Mouse (Mus musculus): ENCODE results near the gene Plk2. TPM values are rescaled to one million over a fixed set of nuclear protein-coding genes. Genes with fewer than 3 reads are reported as not detected.
"Not testable (repeated sequence)": the region's sequence is repeated elsewhere in the genome, so short reads cannot be mapped to it uniquely, and the experiment has no call there.

Gene Plk2
- polyA plus RNA-seq, 1 experiment: not detected

DNA sequence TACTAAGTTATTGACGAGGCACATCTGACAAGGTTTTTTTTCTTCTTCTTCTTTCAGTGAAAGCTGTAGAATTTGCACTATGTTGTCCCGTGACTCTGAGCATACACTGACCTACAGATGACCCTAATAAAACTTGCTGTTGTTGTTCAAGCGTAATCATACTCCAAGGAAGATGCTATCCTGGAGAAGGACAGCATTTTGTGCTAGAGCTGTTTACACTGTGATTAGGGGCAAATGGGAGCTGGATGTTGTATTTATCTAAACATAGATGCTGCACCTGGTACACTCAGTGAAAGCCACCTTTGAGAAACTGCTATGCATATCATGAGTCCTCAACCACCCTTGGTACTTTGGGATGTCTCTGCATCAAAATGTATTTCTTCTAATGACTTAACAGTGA lies 6.6 kb downstream of the Plk2 start:
- TF ChIP-seq TAL1 (IDR thresholded peaks at IDR 0.05; ENCODE audit: low read length) (no peak), GATA1 (IDR thresholded peaks at IDR 0.05; ENCODE audit: low read length) (no peak)
- Histone ChIP-seq H3K4me1 (ENCODE audit: control insufficient read depth) (no peaks in the 10 kb centered on the region), H3K9me3 (ENCODE audit: control insufficient read depth, low read length) (no peaks in the 10 kb centered on the region), H3K27me3 (ENCODE audit: control insufficient read depth) (peaks cover 6% of the 10 kb centered on the region), H3K36me3 (ENCODE audit: control insufficient read depth) (no peaks in the 10 kb centered on the region; the same call in 1 of the 2 replicates), H3K4me3 (replicated peaks) (no peak overlapping the region)

DNA sequence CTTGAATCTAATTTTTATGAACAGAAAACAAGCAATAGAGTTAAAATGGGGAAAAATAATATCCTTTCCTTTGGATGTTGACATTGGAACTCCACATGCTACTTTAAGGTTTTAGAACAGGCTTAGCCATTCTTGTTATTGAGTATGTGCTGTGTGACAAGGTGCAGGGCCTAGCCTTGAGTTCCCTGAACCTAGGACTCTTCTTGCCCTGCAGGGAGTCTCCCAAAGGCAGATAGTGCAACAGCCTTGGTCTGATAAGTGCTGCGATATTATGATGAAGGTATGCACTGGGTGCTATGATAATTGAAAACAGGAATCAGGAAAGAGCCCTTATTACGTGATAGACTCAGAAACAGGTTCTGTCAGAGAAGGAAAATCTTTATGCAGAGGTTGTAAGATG lies 7.0 kb downstream of the Plk2 start:
- Histone ChIP-seq H3K9me3 (ENCODE audit: control insufficient read depth, low read length) (no peaks in the 10 kb centered on the region), H3K4me1 (ENCODE audit: control insufficient read depth) (no peaks in the 10 kb centered on the region), H3K36me3 (ENCODE audit: control insufficient read depth) (no peaks in the 10 kb centered on the region; the same call in 1 of the 2 replicates), H3K4me3 (replicated peaks) (no peak overlapping the region), H3K27me3 (ENCODE audit: control insufficient read depth) (peaks cover 2% of the 10 kb centered on the region)
- TF ChIP-seq GATA1 (IDR thresholded peaks at IDR 0.05; ENCODE audit: low read length) (no peak), TAL1 (IDR thresholded peaks at IDR 0.05; ENCODE audit: low read length) (no peak)

DNA sequence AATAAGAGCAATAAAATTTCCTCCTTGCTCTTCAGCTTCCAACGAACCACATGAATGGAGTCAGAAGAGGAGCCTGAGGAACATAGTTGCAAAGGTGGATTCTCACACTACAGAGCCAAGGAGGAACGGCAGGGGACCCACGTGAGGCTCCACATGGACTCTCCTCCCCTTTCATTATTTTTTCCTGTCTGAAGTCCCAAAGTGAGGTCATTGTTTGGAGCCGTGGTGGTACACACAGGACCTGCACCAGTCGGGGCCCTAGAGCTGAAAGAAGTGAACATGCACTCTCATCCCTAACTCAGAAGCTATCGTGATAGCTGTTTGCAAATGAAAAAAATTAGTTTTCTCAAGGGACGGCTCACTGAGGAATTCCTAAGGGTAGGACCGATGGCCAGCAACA lies 9.2 kb downstream of the Plk2 start:
- Histone ChIP-seq H3K4me1 (ENCODE audit: control insufficient read depth) (no peaks in the 10 kb centered on the region), H3K27me3 (ENCODE audit: control insufficient read depth) (no peaks in the 10 kb centered on the region), H3K4me3 (replicated peaks) (no peak overlapping the region), H3K36me3 (ENCODE audit: control insufficient read depth) (no peaks in the 10 kb centered on the region; the same call in 1 of the 2 replicates), H3K9me3 (ENCODE audit: control insufficient read depth, low read length) (no peaks in the 10 kb centered on the region)
- TF ChIP-seq GATA1 (IDR thresholded peaks at IDR 0.05; ENCODE audit: low read length) (no peak), TAL1 (IDR thresholded peaks at IDR 0.05; ENCODE audit: low read length) (no peak)

DNA sequence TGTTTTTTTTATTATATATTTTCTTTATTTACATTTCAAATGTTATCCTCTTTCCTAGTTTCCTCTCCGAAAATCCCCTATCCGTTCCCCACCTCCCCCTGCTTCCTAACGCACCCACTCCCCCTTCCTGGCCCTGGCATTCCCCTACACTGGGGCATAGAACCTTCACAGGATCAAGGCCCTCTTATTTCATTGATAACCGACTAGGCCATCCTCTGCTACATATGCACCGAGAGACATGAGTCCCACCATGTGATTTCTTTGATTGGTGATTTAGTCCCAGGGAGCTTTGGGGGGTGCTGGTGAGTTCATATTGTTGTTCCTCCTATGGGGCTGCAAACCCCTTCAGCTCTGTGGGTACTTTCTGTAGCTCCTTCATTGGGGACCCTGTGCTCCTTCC lies 9.8 kb downstream of the Plk2 start:
- H3K36me3 ChIP-seq (ENCODE audit: control insufficient read depth); H3K27me3 ChIP-seq (ENCODE audit: control insufficient read depth); H3K9me3 ChIP-seq (ENCODE audit: control insufficient read depth, low read length); H3K4me3 ChIP-seq (replicated peaks); H3K4me1 ChIP-seq (ENCODE audit: control insufficient read depth): not testable (repeated sequence)

DNA sequence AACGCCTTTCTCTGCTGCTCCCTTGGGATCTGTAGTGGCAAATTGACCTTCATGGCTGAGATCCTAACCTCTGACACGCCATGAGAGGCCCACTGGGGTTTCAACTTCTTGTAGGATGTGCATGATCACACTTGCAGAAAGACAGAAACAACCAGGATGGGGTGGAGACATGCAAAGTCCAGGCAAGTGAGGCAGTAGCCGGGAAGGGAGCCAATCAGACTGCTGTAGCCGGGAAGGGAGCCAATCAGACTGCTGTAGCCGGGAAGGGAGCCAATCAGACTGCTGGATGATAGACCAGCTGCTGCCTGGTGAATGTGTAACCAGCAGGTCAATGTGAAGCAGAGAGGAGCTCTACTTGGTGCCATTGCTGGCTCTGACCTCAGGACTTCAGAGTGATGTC lies 11.3 kb downstream of the Plk2 start:
- Histone ChIP-seq H3K9me3 (ENCODE audit: control insufficient read depth, low read length) (no peaks in the 10 kb centered on the region), H3K4me3 (replicated peaks) (no peak overlapping the region), H3K4me1 (ENCODE audit: control insufficient read depth) (no peaks in the 10 kb centered on the region), H3K36me3 (ENCODE audit: control insufficient read depth) (no peaks in the 10 kb centered on the region), H3K27me3 (ENCODE audit: control insufficient read depth) (no peaks in the 10 kb centered on the region)
- no peak for TF ChIP-seq TAL1 (IDR thresholded peaks at IDR 0.05; ENCODE audit: low read length)
- TF ChIP-seq GATA1 (IDR thresholded peaks at IDR 0.05; ENCODE audit: low read length): no peak

DNA sequence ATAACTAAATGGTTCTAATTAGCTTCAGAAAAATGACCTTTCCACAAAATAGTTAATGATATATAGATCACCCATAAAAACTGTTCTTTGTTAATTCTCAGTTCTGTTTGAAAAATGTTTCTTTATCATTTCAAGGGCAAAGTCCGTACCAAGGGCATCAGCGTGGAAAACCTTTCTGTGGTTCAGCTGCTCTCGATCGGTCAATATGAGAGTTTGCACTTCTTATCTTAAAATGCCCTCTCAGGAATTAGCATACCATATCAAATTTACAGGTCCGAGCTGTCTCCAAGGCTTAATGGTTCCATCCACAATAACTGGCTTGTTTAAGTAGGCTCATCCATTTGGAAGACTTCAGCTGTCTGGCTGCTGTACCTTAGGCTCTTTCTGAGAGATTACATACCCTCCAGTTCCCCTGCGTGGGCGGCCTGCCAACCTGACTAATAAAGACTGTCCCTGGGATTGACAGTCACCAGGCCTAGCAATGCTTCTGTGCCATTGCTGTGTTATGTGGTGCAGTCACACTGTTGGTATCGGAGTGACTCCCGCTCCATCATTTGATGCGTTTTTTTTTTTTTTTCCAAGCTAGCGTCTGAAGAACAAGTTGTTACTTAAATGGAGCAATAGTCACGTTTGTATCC lies 17.8 kb downstream of the Plk2 start:
- no peaks in the 10 kb centered on the region for H3K36me3 ChIP-seq (ENCODE audit: control insufficient read depth)

DNA sequence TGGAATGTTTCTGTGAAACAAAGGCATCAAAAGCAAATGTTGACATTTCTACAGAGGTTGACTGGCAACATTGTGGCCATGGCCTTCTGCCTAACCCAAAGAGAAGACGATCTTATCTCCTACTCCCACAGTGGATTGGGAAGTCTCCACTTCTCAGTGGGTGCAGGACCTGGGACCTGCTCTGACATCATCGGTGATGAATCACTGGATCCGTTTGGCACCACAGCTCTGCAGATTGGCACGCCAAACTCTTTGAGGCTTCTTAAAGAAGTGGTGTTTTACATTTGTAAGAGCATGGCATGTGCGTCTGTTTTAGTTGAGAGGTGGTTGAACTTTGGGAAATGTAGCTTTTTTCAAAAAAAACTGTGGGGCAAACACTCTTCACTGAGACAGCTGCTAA lies 23.8 kb downstream of the Plk2 start:
- Histone ChIP-seq H3K4me3 (replicated peaks) (no peak overlapping the region), H3K9me3 (ENCODE audit: control insufficient read depth, low read length) (no peaks in the 10 kb centered on the region; the same call in 1 of the 2 replicates), H3K4me1 (ENCODE audit: control insufficient read depth) (no peaks in the 10 kb centered on the region), H3K36me3 (ENCODE audit: control insufficient read depth) (no peaks in the 10 kb centered on the region), H3K27me3 (ENCODE audit: control insufficient read depth) (no peaks in the 10 kb centered on the region)
- TF ChIP-seq GATA1 (IDR thresholded peaks at IDR 0.05; ENCODE audit: low read length): no peak
- no peak for TF ChIP-seq TAL1 (IDR thresholded peaks at IDR 0.05; ENCODE audit: low read length)

More for the DNA sequence above, 17.8 kb downstream of the Plk2 start:
- no peak overlapping the region for H3K4me3 ChIP-seq (replicated peaks)
- no peaks in the 10 kb centered on the region for H3K4me1 ChIP-seq (ENCODE audit: control insufficient read depth)
- no peaks in the 10 kb centered on the region for H3K27me3 ChIP-seq (ENCODE audit: control insufficient read depth)
- H3K9me3 ChIP-seq (ENCODE audit: control insufficient read depth, low read length): no peaks in the 10 kb centered on the region
- TF ChIP-seq TAL1 (IDR thresholded peaks at IDR 0.05; ENCODE audit: low read length) (no peak), GATA1 (IDR thresholded peaks at IDR 0.05; ENCODE audit: low read length) (no peak)

DNA sequence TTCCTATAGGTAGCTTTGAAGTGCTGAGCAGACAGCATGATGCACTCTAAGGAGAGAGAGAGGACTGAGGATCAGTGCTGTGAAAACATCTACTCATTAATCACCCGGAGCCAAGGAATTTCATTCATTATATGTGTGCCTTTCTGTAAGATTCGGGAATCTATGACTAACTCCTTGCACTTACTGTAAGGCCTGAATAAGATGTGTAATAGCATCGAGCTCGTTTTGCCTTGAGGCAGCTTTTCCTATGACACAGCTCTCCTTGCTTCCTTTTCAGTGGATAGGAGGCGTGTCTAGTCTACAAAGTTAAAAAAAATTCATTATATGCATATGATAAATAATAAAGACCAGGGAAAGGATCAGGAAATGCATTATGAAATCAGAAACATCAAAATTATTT lies 24.8 kb downstream of the Plk2 start:
- H3K36me3 ChIP-seq (ENCODE audit: control insufficient read depth): no peaks in the 10 kb centered on the region
- no peak overlapping the region for H3K4me3 ChIP-seq (replicated peaks)
- H3K4me1 ChIP-seq (ENCODE audit: control insufficient read depth): no peaks in the 10 kb centered on the region
- TF ChIP-seq GATA1 (IDR thresholded peaks at IDR 0.05; ENCODE audit: low read length) (no peak), TAL1 (IDR thresholded peaks at IDR 0.05; ENCODE audit: low read length) (no peak)
- no peaks in the 10 kb centered on the region; the same call in 1 of the 2 replicates for H3K9me3 ChIP-seq (ENCODE audit: control insufficient read depth, low read length)
- no peaks in the 10 kb centered on the region for H3K27me3 ChIP-seq (ENCODE audit: control insufficient read depth)

DNA sequence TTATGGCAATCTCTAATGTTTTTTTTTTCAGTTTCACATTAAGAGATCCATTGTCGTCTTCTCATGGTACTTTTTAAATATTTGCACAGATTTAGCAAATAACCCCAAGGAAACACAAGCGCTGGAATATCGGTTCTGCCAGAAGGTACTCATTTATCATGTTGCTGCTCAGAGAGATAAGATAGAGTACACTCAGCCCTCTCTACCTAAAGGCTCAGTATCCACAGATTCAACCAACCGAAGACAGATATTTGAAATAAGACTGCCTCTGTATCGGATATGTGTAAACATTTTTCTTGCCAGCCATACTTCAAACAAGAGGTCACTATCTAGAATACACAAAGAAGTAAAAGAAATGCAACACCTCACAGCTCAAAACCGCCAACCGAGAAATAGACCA lies 27.6 kb downstream of the Plk2 start:
- Histone ChIP-seq H3K27me3 (ENCODE audit: control insufficient read depth) (no peaks in the 10 kb centered on the region), H3K4me3 (replicated peaks) (no peak overlapping the region), H3K9me3 (ENCODE audit: control insufficient read depth, low read length) (no peaks in the 10 kb centered on the region; the same call in 1 of the 2 replicates), H3K4me1 (ENCODE audit: control insufficient read depth) (no peaks in the 10 kb centered on the region), H3K36me3 (ENCODE audit: control insufficient read depth) (no peaks in the 10 kb centered on the region)
- TF ChIP-seq GATA1 (IDR thresholded peaks at IDR 0.05; ENCODE audit: low read length) (no peak), TAL1 (IDR thresholded peaks at IDR 0.05; ENCODE audit: low read length) (no peak)

Data from erythroblast, embryonic 14.5 days (primary cell).